Mouse (Mus musculus) lung, adult 2 months (tissue): ENCODE measurements around the gene Suv39h2. TPM values are rescaled to one million over a fixed set of nuclear protein-coding genes. Genes with fewer than 3 reads are reported as not detected.

Experiments used
- DNase-seq: peaks from one replicate; pipeline ENCODE4 v3.0.0; 2022
- H3K4me1 ChIP-seq: fragments of 200-500 bp; 2 replicates; pipeline ENCODE4 v1.6.1; 2011; ENCODE audit warnings: low read length; ENCODE audit not compliant: control insufficient read depth, insufficient read depth
- H3K4me3 ChIP-seq: fragments of 200-500 bp; replicated peaks from 2 replicates; pipeline ENCODE3; 2011; ENCODE audit warnings: low read depth, mild to moderate bottlenecking, control low read depth, low read length; ENCODE audit errors: extremely low read depth
- CTCF ChIP-seq: fragments of 200-500 bp; IDR thresholded peaks from 2 replicates; pipeline ENCODE4 v1.5.1; 2011; ENCODE audit warnings: mild to moderate bottlenecking, low read length, control low read depth; ENCODE audit not compliant: insufficient read depth
- POLR2A ChIP-seq: fragments of 200-500 bp; IDR thresholded peaks from 2 replicates; pipeline ENCODE4 v1.6.1; 2011; ENCODE audit warnings: low read depth, mild to moderate bottlenecking, control low read depth, low read length, borderline replicate concordance; ENCODE audit errors: extremely low read depth
- WGBS: fragments of 180-500 bp; shearing (Covaris S2); methylation state at CpG from one replicate; pipeline ENCODE4 v1.1.7; 2018; 5-methylcytosine and 5-hydroxymethylcytosine counted together
- polyA plus RNA-seq: library from polyadenylated mRNA; depleted of rRNA; stranded (reverse); fragments of >200 nt; gene quantifications from 2 replicates; pipeline ENCODE4 v1.2.3, GENCODE M21; 2012; rRNA removed

Gene Suv39h2
- polyA plus RNA-seq, 1 experiment = 0.25 TPM

- Histone ChIP-seq H3K4me1 (no peaks in the 10 kb centered on the region), H3K4me3 (peak within 1 kb of the TSS; percentile 74)
- DNase-seq = peak; percentile 87
- TF ChIP-seq POLR2A (peak; percentile 65; the same call in 1 of the 2 replicates), CTCF (no peak)
- under 1% methylated on average over 29 of the region's 29 CpGs for WGBS
Observed at GRCm38 (mm10) chr2:3423841-3424578, 50.8 kb downstream of the Suv39h2 start, which contains the start of gene Dclre1c. Gene Dclre1c (plus strand): TSS chr2:3424131.

DNA sequence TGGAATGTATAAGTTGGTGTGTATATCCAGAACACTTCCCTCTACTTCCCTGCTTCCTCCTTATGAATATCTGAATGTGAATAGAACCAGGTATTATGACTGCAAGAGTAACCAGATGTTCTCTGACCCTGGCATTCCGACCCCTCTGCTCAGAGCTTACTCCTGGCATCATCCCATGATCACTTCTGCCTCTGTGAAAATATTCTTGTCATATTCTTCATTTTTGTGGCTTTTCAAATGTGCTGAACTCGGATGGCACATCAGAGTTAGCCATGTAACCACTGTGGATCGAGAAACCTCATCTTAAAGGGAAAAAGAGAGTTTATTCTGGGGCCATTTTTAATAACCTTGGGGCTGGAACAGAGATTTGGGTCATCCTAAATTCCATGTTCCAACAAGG, 52.3 kb downstream of the Suv39h2 start, which contains the start of gene Meig1:
Gene Meig1, minus strand, starts transcription at position 101 of the 400 bp plus-strand sequence.
- no peak for TF ChIP-seq CTCF
- TF ChIP-seq POLR2A = no peak
- no peak for DNase-seq
- H3K4me3 ChIP-seq = no peak within 1 kb of the TSS
- H3K4me1 ChIP-seq = no peaks in the 10 kb centered on the region
- WGBS = 60% methylated on average over 3 of the region's 3 CpGs

DNA sequence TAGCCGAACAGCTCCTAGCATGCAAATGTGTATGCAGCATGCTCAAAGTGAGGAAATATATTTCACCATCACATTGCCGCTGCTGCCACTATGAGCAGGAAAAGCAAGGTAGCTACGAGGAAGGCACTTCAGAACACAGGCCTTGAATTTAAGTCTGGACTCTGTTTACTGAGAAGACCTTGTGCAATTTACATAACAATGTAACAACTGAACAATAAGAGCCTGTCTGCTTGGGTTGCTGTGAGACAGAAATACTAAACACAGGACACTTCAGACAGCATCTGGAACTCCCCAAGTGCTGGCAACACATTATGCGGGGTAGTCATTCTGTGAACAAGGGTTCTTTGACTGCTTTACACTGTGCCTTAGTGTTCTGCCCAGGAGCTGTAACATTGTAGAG, 54.7 kb downstream of the Suv39h2 start:
- 70% methylated on average over 4 of the region's 4 CpGs for whole genome bisulfite sequencing
- H3K4me1 ChIP-seq = no peaks in the 10 kb centered on the region
- DNase-seq = no peak
- no peak for TF ChIP-seq CTCF
- no peak for TF ChIP-seq POLR2A
- H3K4me3 ChIP-seq = no peak overlapping the region

GRCm38 (mm10) chr2:3418883-3419431, 55.9 kb downstream of the Suv39h2 start:
- DNase-seq = peak; percentile 98
- under 1% methylated on average over 38 of the region's 38 CpGs for WGBS

DNA sequence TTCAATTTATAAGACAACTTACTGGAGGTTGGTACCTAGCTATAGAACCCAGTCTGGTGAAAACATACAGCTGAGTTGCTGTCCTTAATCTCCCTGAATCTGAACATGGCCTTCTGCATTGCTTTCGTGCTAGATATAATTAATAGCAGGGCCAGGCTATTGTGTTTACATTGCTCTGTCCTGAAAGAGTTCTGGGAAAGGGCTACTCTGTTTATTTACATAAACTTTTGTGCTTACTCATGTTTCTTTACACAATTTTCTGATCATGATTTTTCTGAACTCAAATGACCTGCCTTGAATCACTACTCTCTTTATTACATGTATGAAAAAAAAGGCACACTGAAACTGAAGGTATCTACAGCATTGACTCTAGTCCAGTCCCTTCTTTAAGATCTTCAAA, 59.2 kb downstream of the Suv39h2 start:
- H3K4me3 ChIP-seq = no peak overlapping the region
- DNase-seq = no peak
- 36% methylated on average over 1 of the region's 1 CpGs for WGBS
- no peaks in the 10 kb centered on the region for H3K4me1 ChIP-seq
- TF ChIP-seq POLR2A = no peak
- TF ChIP-seq CTCF = no peak

More at GRCm38 (mm10) chr2:3418883-3419431, 55.9 kb downstream of the Suv39h2 start:
- H3K4me1 ChIP-seq = no peaks in the 10 kb centered on the region
- peak overlapping the region; percentile 59 for H3K4me3 ChIP-seq
- TF ChIP-seq POLR2A = peak; percentile 26; the same call in 1 of the 2 replicates
- TF ChIP-seq CTCF = no peak

DNA sequence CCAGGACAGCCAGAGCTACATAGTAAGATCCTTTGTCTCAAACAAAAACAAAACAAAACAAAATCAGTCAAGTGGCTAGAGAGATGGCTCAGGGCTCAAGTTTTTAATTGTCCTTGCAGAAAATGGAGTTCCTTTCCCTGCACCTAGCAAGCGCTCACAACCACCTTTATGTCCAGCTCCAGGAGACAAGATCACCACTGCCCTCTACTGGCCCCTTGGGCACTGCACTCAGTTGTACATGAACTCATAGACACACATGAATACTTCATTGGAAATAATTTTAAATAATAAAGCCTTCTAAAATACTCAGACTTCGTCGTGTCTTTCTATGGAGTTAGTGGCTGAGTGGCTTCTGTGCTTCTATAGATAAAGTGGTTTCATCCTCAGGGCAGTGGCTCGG, 60.6 kb downstream of the Suv39h2 start:
- TF ChIP-seq CTCF (peak; percentile 73), POLR2A (no peak)
- 49% methylated on average over 4 of the region's 4 CpGs for WGBS
- Histone ChIP-seq H3K4me3 (no peak overlapping the region), H3K4me1 (no peaks in the 10 kb centered on the region)
- DNase-seq = peak; percentile 42

- no peak for DNase-seq
- Histone ChIP-seq H3K4me1 (no peaks in the 10 kb centered on the region), H3K4me3 (no peak overlapping the region)
- TF ChIP-seq POLR2A (no peak), CTCF (no peak)
- 57% methylated on average over 7 of the region's 7 CpGs for WGBS
Observed at GRCm38 (mm10) chr2:3407756-3408155, 67.1 kb downstream of the Suv39h2 start.

DNA sequence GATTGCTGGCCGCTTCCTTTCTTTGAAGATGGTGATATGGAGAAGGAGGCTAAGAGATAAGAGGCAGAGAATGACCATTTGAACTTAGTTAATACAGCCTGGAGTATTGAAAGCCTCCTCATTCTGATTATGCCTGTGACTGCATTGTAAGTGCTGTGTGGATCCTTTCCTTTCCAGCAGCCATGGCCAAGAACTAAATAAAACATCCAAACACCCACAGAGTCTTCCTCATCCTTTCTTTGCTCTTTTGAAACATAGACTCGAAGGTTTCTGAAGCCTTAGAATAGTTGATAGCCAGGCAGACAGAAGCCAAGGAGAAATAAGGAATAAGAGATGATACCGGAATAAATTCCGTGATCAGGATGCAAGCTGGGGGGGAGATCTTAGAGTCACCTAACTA, 68.8 kb downstream of the Suv39h2 start:
- WGBS = 79% methylated on average over 4 of the region's 4 CpGs
- no peak for DNase-seq
- Histone ChIP-seq H3K4me3 (no peak overlapping the region), H3K4me1 (no peaks in the 10 kb centered on the region)
- TF ChIP-seq CTCF (no peak), POLR2A (no peak)

Other genes starting within 250 kb of the Suv39h2 start
- 5.0 and 6.8 TPM in 2 replicates for gene Nmt2, start 190.8 kb downstream of the Suv39h2 start, polyA plus RNA-seq
- gene Rpp38, start 142.4 kb downstream of the Suv39h2 start, polyA plus RNA-seq = 1.1 and 2.2 TPM in 2 replicates
- gene Acbd7, start 138.9 kb downstream of the Suv39h2 start, polyA plus RNA-seq = not detected in 2 replicates
- gene Olah, start 77.8 kb downstream of the Suv39h2 start, polyA plus RNA-seq = not detected in 2 replicates
- 1.5 and 1.7 TPM in 2 replicates for gene Meig1, start 52.4 kb downstream of the Suv39h2 start, polyA plus RNA-seq
- gene Dclre1c, start 50.9 kb downstream of the Suv39h2 start, polyA plus RNA-seq = 2.4 and 3.5 TPM in 2 replicates
- gene Gm45902, start 37.8 kb upstream of the Suv39h2 start, polyA plus RNA-seq = 1.2 and 1.3 TPM in 2 replicates
- 19.1 and 25.5 TPM in 2 replicates for gene Hspa14, start 37.8 kb upstream of the Suv39h2 start, polyA plus RNA-seq
- gene Cdnf, start 38.0 kb upstream of the Suv39h2 start, polyA plus RNA-seq = 0.43 and 0.70 TPM in 2 replicates
- 11.1 and 14.7 TPM in 2 replicates for gene Fam107b, start 95.5 kb upstream of the Suv39h2 start, polyA plus RNA-seq